Mouse (Mus musculus): ENCODE data around the gene Cd300lg.

- TF ChIP-seq CTCF (IDR thresholded peaks at IDR 0.05; ENCODE audit: control insufficient read depth, insufficient read depth, insufficient replicate concordance, low read depth, low read length), result no peak
- no peak for TF ChIP-seq POLR2A (IDR thresholded peaks at IDR 0.05; ENCODE audit: control insufficient read depth, low read depth, low read length)
Measured at GRCm38 (mm10) chr11:102082322-102082721, 41.0 kb downstream of the Cd300lg start.

Measured in testis, adult 2 months (tissue).